Mouse (Mus musculus): ENCODE data around the gene Il3ra. TPM values are rescaled to one million over a fixed set of nuclear protein-coding genes. Genes with fewer than 3 reads are reported as not detected.

Gene Il3ra
- polyA plus RNA-seq, 1 experiment from 2014 or later = 4.0 TPM

- no peak overlapping the region for H3K4me2 ChIP-seq (replicated peaks; ENCODE audit: low read depth, low read length)
- WGBS = 94% methylated on average over 8 of the region's 8 CpGs
- H3K4me1 ChIP-seq (ENCODE audit: control insufficient read depth, insufficient read depth, low read length) = no peaks in the 10 kb centered on the region
- peaks cover 59% of the 10 kb centered on the region for H3K9me3 ChIP-seq (ENCODE audit: control insufficient read depth, low read length)
- no peak; the same call in 1 of the 2 replicates for ATAC-seq (ENCODE audit: low FRiP score, low TSS enrichment)
- no peaks in the 10 kb centered on the region for H3K36me3 ChIP-seq (ENCODE audit: control insufficient read depth, insufficient read depth, low read length)
- no peak overlapping the region for H3K4me3 ChIP-seq (ENCODE audit: low read length)
- no peak overlapping the region for H3K9ac ChIP-seq (ENCODE audit: low read depth, low read length)
- H3K27ac ChIP-seq (ENCODE audit: low read depth, low read length) = no peak overlapping the region
- no peaks in the 10 kb centered on the region for H3K27me3 ChIP-seq (ENCODE audit: control insufficient read depth, insufficient read depth, low read length)
These were observed 7.8 kb downstream of the Il3ra start for GRCm38 (mm10) chr14:14353740-14354510.

GRCm38 (mm10) chr14:14354511-14355359, 8.7 kb downstream of the Il3ra start:
- ATAC-seq (ENCODE audit: low FRiP score, low TSS enrichment) = no peak
- H3K36me3 ChIP-seq (ENCODE audit: control insufficient read depth, insufficient read depth, low read length) = no peaks in the 10 kb centered on the region
- H3K27me3 ChIP-seq (ENCODE audit: control insufficient read depth, insufficient read depth, low read length) = no peaks in the 10 kb centered on the region

GRCm38 (mm10) chr14:14355360-14355646, 9.2 kb downstream of the Il3ra start:
- ATAC-seq (ENCODE audit: low FRiP score, low TSS enrichment) = peak; percentile 22; the same call in 1 of the 2 replicates
- Histone ChIP-seq H3K27me3 (ENCODE audit: control insufficient read depth, insufficient read depth, low read length) (no peaks in the 10 kb centered on the region), H3K4me3 (ENCODE audit: low read length) (no peak overlapping the region), H3K9me3 (ENCODE audit: control insufficient read depth, low read length) (peaks cover 45% of the 10 kb centered on the region), H3K4me2 (replicated peaks; ENCODE audit: low read depth, low read length) (no peak overlapping the region), H3K36me3 (ENCODE audit: control insufficient read depth, insufficient read depth, low read length) (no peaks in the 10 kb centered on the region), H3K4me1 (ENCODE audit: control insufficient read depth, insufficient read depth, low read length) (no peaks in the 10 kb centered on the region), H3K9ac (ENCODE audit: low read depth, low read length) (no peak overlapping the region), H3K27ac (ENCODE audit: low read depth, low read length) (no peak overlapping the region)
- 92% methylated on average over 8 of the region's 8 CpGs for WGBS

More at GRCm38 (mm10) chr14:14354511-14355359, 8.7 kb downstream of the Il3ra start:
- 94% methylated on average over 13 of the region's 13 CpGs for WGBS
- Histone ChIP-seq H3K9me3 (ENCODE audit: control insufficient read depth, low read length) (peaks cover 51% of the 10 kb centered on the region), H3K4me2 (replicated peaks; ENCODE audit: low read depth, low read length) (no peak overlapping the region), H3K27ac (ENCODE audit: low read depth, low read length) (no peak overlapping the region), H3K9ac (ENCODE audit: low read depth, low read length) (no peak overlapping the region), H3K4me1 (ENCODE audit: control insufficient read depth, insufficient read depth, low read length) (no peaks in the 10 kb centered on the region), H3K4me3 (ENCODE audit: low read length) (no peak overlapping the region)

GRCm38 (mm10) chr14:14395535-14395934, 49.5 kb downstream of the Il3ra start:
- 58% methylated on average over 1 of the region's 1 CpGs for WGBS
- H3K4me1 ChIP-seq (ENCODE audit: control insufficient read depth, insufficient read depth, low read length) = no peaks in the 10 kb centered on the region
- no peaks in the 10 kb centered on the region for H3K9me3 ChIP-seq (ENCODE audit: control insufficient read depth, low read length)
- no peak overlapping the region for H3K4me2 ChIP-seq (replicated peaks; ENCODE audit: low read depth, low read length)
- ATAC-seq (ENCODE audit: low FRiP score, low TSS enrichment) = no peak
- no peaks in the 10 kb centered on the region for H3K27me3 ChIP-seq (ENCODE audit: control insufficient read depth, insufficient read depth, low read length)
- no peak overlapping the region for H3K4me3 ChIP-seq (ENCODE audit: low read length)
- no peak overlapping the region for H3K9ac ChIP-seq (ENCODE audit: low read depth, low read length)
- no peak overlapping the region for H3K27ac ChIP-seq (ENCODE audit: low read depth, low read length)
- H3K36me3 ChIP-seq (ENCODE audit: control insufficient read depth, insufficient read depth, low read length) = no peaks in the 10 kb centered on the region

GRCm38 (mm10) chr14:14400998-14401397, 54.9 kb downstream of the Il3ra start, which contains the start of gene Olfr721-ps1:
Gene Olfr721-ps1, plus strand, starts transcription at chr14:14401298.
- ATAC-seq (ENCODE audit: low FRiP score, low TSS enrichment) = no peak
- no peaks in the 10 kb centered on the region for H3K36me3 ChIP-seq (ENCODE audit: control insufficient read depth, insufficient read depth, low read length)
- 81% methylated on average over 2 of the region's 2 CpGs for WGBS
- H3K27me3 ChIP-seq (ENCODE audit: control insufficient read depth, insufficient read depth, low read length) = no peaks in the 10 kb centered on the region
- no peak within 1 kb of the TSS for H3K4me2 ChIP-seq (replicated peaks; ENCODE audit: low read depth, low read length)
- H3K9me3 ChIP-seq (ENCODE audit: control insufficient read depth, low read length) = no peaks in the 10 kb centered on the region
- no peaks in the 10 kb centered on the region for H3K4me1 ChIP-seq (ENCODE audit: control insufficient read depth, insufficient read depth, low read length)
- H3K27ac ChIP-seq (ENCODE audit: low read depth, low read length) = no peak within 1 kb of the TSS
- H3K9ac ChIP-seq (ENCODE audit: low read depth, low read length) = no peak within 1 kb of the TSS
- H3K4me3 ChIP-seq (ENCODE audit: low read length) = no peak within 1 kb of the TSS

Other genes starting within 250 kb of the Il3ra start
- gene Psmd6, start 225.3 kb upstream of the Il3ra start, polyA plus RNA-seq (2014; fragmentation: Nextera tagmentation; extraction: Ambion mirVana) = 232 and 248 TPM in 2 replicates
- gene Olfr720, start 159.4 kb upstream of the Il3ra start, polyA plus RNA-seq (2014; fragmentation: Nextera tagmentation; extraction: Ambion mirVana) = not detected in 2 replicates
- not detected in 2 replicates for gene Olfr31, start 23.4 kb upstream of the Il3ra start, polyA plus RNA-seq (2014; fragmentation: Nextera tagmentation; extraction: Ambion mirVana)
- not detected in 2 replicates for gene Olfr721-ps1, start 55.0 kb downstream of the Il3ra start, polyA plus RNA-seq (2014; fragmentation: Nextera tagmentation; extraction: Ambion mirVana)

All from kidney, embryonic 14.5 days (tissue).